Mouse (Mus musculus): ENCODE measurements around the gene Pde10a.

DNA sequence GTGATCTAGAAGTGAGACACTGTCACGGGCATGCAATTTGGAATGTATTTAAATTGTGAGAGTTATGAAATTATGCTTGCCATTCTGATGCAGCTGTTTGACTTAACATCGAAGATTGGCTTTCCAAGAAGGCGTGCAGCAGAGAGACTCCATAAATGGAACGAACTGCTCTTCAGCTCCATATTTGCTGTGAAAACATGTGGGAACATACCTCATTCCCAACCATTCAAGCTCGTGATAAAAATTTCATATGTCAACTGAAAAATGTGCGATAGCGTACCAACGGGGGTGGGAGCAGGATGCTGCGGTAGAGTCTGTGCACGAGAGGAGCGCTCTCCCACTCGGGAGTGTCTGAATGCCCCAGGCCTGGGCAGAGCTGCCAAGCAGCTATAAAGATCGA, 293.5 kb downstream of the Pde10a start:
- TF ChIP-seq POLR2A (IDR thresholded peaks at IDR 0.05; ENCODE audit: low read depth, low read length) (no peak), HCFC1 (IDR thresholded peaks at IDR 0.05; ENCODE audit: low read depth, low read length) (no peak), CTCF (conservative IDR thresholded peaks at IDR 0.05 in 1 of 2, IDR thresholded peaks at IDR 0.05 in 1 of 2; ENCODE audit: low read depth in 2 of 2, low read length in 2 of 2) (no peak), POLR2AphosphoS2 (IDR thresholded peaks at IDR 0.05; ENCODE audit: low read depth, low read length) (no peak)

All from CH12.LX (cell line).